Mouse (Mus musculus): Measurements from ENCODE around the gene Lrsam1. TPM values are rescaled to one million over a fixed set of nuclear protein-coding genes. Genes with fewer than 3 reads are reported as not detected.

The Lrsam1 gene
- polyA plus RNA-seq, 1 experiment from 2014 or later, result 7.4 TPM

GRCm38 (mm10) chr2:32963544-32963943 lies 2.1 kb upstream of the Lrsam1 start:
- peak overlapping the region; percentile 61 for H3K4me2 ChIP-seq (ENCODE audit: low read length)
- peaks cover 32% of the 10 kb centered on the region for H3K36me3 ChIP-seq (ENCODE audit: control insufficient read depth, insufficient read depth, low read length)
- no peak for ATAC-seq (ENCODE audit: insufficient number of reproducible peaks, insufficient read depth, low FRiP score, low read depth)
- WGBS, result 69% methylated on average over 4 of the region's 4 CpGs
- no peaks in the 10 kb centered on the region for H3K27me3 ChIP-seq (ENCODE audit: control insufficient read depth, insufficient read depth, low read length)
- H3K9ac ChIP-seq (ENCODE audit: low read length), result peak overlapping the region; percentile 72
- H3K4me1 ChIP-seq (ENCODE audit: control insufficient read depth in 2 of 2, insufficient read depth in 2 of 2, low read length in 2 of 2), result peaks cover 21 to 35% of the 10 kb centered on the region in 2 experiments
- H3K9me3 ChIP-seq (ENCODE audit: control insufficient read depth, low read length), result no peaks in the 10 kb centered on the region
- H3K4me3 ChIP-seq (ENCODE audit: control insufficient read depth in 1 of 2, insufficient read depth in 1 of 2, low read depth in 1 of 2, low read length in 2 of 2), result peak overlapping the region in 1 of 2 experiments; percentile 54; a peak in 1 of 4 replicates
- H3K27ac ChIP-seq (replicated peaks in 1 of 2; ENCODE audit: control insufficient read depth in 1 of 2, insufficient read depth in 1 of 2, low read depth in 2 of 2, low read length in 2 of 2), result 0 out of 4 replicates have a peak overlapping the region, but pooled peaks of 1 of the 2 experiments have one; percentile 11

GRCm38 (mm10) chr2:32962875-32963220 lies 1.4 kb upstream of the Lrsam1 start:
- no peak for ATAC-seq (ENCODE audit: insufficient number of reproducible peaks, insufficient read depth, low FRiP score, low read depth)
- WGBS, result 7% methylated on average over 9 of the region's 9 CpGs
- H3K4me1 ChIP-seq (ENCODE audit: control insufficient read depth in 2 of 2, insufficient read depth in 2 of 2, low read length in 2 of 2), result peaks cover 15 to 28% of the 10 kb centered on the region in 2 experiments

GRCm38 (mm10) chr2:32962062-32962874 lies 854 bp upstream of the Lrsam1 start:
- Histone ChIP-seq H3K36me3 (ENCODE audit: control insufficient read depth, insufficient read depth, low read length) (peaks cover 41% of the 10 kb centered on the region), H3K4me3 (ENCODE audit: control insufficient read depth in 1 of 2, insufficient read depth in 1 of 2, low read depth in 1 of 2, low read length in 2 of 2) (peak overlapping the region; percentile 54 to 72), H3K9ac (ENCODE audit: low read length) (peak overlapping the region; percentile 72), H3K27ac (replicated peaks in 1 of 2; ENCODE audit: control insufficient read depth in 1 of 2, insufficient read depth in 1 of 2, low read depth in 2 of 2, low read length in 2 of 2) (peak overlapping the region; percentile 45 to 77), H3K27me3 (ENCODE audit: control insufficient read depth, insufficient read depth, low read length) (no peaks in the 10 kb centered on the region), H3K4me1 (ENCODE audit: control insufficient read depth in 2 of 2, insufficient read depth in 2 of 2, low read length in 2 of 2) (peaks cover 11 to 24% of the 10 kb centered on the region in 2 experiments), H3K9me3 (ENCODE audit: control insufficient read depth, low read length) (no peaks in the 10 kb centered on the region), H3K4me2 (ENCODE audit: low read length) (peak overlapping the region; percentile 61)
- 0 out of 2 replicates have a peak, but pooled peaks have one; percentile 6 for ATAC-seq (ENCODE audit: insufficient number of reproducible peaks, insufficient read depth, low FRiP score, low read depth)
- WGBS, result under 1% methylated on average over 33 of the region's 33 CpGs

More at GRCm38 (mm10) chr2:32962875-32963220, 1.4 kb upstream of the Lrsam1 start:
- Histone ChIP-seq H3K4me2 (ENCODE audit: low read length) (peak overlapping the region; percentile 61), H3K9ac (ENCODE audit: low read length) (peak overlapping the region; percentile 72), H3K27me3 (ENCODE audit: control insufficient read depth, insufficient read depth, low read length) (no peaks in the 10 kb centered on the region), H3K36me3 (ENCODE audit: control insufficient read depth, insufficient read depth, low read length) (peaks cover 36% of the 10 kb centered on the region), H3K9me3 (ENCODE audit: control insufficient read depth, low read length) (no peaks in the 10 kb centered on the region), H3K27ac (replicated peaks in 1 of 2; ENCODE audit: control insufficient read depth in 1 of 2, insufficient read depth in 1 of 2, low read depth in 2 of 2, low read length in 2 of 2) (peak overlapping the region; percentile 45 to 77; a peak in 1 of 4 replicates), H3K4me3 (ENCODE audit: control insufficient read depth in 1 of 2, insufficient read depth in 1 of 2, low read depth in 1 of 2, low read length in 2 of 2) (peak overlapping the region; percentile 54 to 72)

GRCm38 (mm10) chr2:32960273-32960672 lies 1.1 kb downstream of the Lrsam1 start:
- H3K4me2 ChIP-seq (ENCODE audit: low read length), result peak overlapping the region; percentile 61
- H3K4me3 ChIP-seq (ENCODE audit: control insufficient read depth in 1 of 2, insufficient read depth in 1 of 2, low read depth in 1 of 2, low read length in 2 of 2), result no peak overlapping the region
- WGBS, result 85% methylated on average over 4 of the region's 4 CpGs
- no peaks in the 10 kb centered on the region for H3K27me3 ChIP-seq (ENCODE audit: control insufficient read depth, insufficient read depth, low read length)
- H3K27ac ChIP-seq (replicated peaks in 1 of 2; ENCODE audit: control insufficient read depth in 1 of 2, insufficient read depth in 1 of 2, low read depth in 2 of 2, low read length in 2 of 2), result no peak overlapping the region
- H3K4me1 ChIP-seq (ENCODE audit: control insufficient read depth in 2 of 2, insufficient read depth in 2 of 2, low read length in 2 of 2), result peaks cover 11 to 19% of the 10 kb centered on the region in 2 experiments
- peaks cover 61% of the 10 kb centered on the region for H3K36me3 ChIP-seq (ENCODE audit: control insufficient read depth, insufficient read depth, low read length)
- H3K9me3 ChIP-seq (ENCODE audit: control insufficient read depth, low read length), result no peaks in the 10 kb centered on the region
- H3K9ac ChIP-seq (ENCODE audit: low read length), result peak overlapping the region; percentile 72
- no peak for ATAC-seq (ENCODE audit: insufficient number of reproducible peaks, insufficient read depth, low FRiP score, low read depth)

- Histone ChIP-seq H3K36me3 (ENCODE audit: control insufficient read depth, insufficient read depth, low read length) (peaks cover 59% of the 10 kb centered on the region), H3K9me3 (ENCODE audit: control insufficient read depth, low read length) (0 out of 2 replicates have a peak, but pooled peaks cover 4% of the 10 kb centered on the region), H3K27ac (replicated peaks in 1 of 2; ENCODE audit: control insufficient read depth in 1 of 2, insufficient read depth in 1 of 2, low read depth in 2 of 2, low read length in 2 of 2) (no peak overlapping the region), H3K4me2 (ENCODE audit: low read length) (no peak overlapping the region), H3K4me3 (ENCODE audit: control insufficient read depth in 1 of 2, insufficient read depth in 1 of 2, low read depth in 1 of 2, low read length in 2 of 2) (no peak overlapping the region), H3K9ac (ENCODE audit: low read length) (no peak overlapping the region), H3K4me1 (ENCODE audit: control insufficient read depth in 2 of 2, insufficient read depth in 2 of 2, low read length in 2 of 2) (peaks cover 5 to 8% of the 10 kb centered on the region in 2 experiments; a peak in 3 of 4 replicates), H3K27me3 (ENCODE audit: control insufficient read depth, insufficient read depth, low read length) (no peaks in the 10 kb centered on the region)
- no peak for ATAC-seq (ENCODE audit: insufficient number of reproducible peaks, insufficient read depth, low FRiP score, low read depth)
- WGBS, result 44% methylated on average over 8 of the region's 8 CpGs
These were observed 4.1 kb downstream of the Lrsam1 start for GRCm38 (mm10) chr2:32957344-32957743.

GRCm38 (mm10) chr2:32954581-32954980 lies 6.8 kb downstream of the Lrsam1 start:
- H3K4me1 ChIP-seq (ENCODE audit: control insufficient read depth in 2 of 2, insufficient read depth in 2 of 2, low read length in 2 of 2), result no peaks in the 10 kb centered on the region
- ATAC-seq (ENCODE audit: insufficient number of reproducible peaks, insufficient read depth, low FRiP score, low read depth), result no peak
- H3K9ac ChIP-seq (ENCODE audit: low read length), result no peak overlapping the region
- 90% methylated on average over 2 of the region's 2 CpGs for WGBS
- no peak overlapping the region for H3K4me3 ChIP-seq (ENCODE audit: control insufficient read depth in 1 of 2, insufficient read depth in 1 of 2, low read depth in 1 of 2, low read length in 2 of 2)
- no peaks in the 10 kb centered on the region for H3K27me3 ChIP-seq (ENCODE audit: control insufficient read depth, insufficient read depth, low read length)
- peaks cover 76% of the 10 kb centered on the region for H3K36me3 ChIP-seq (ENCODE audit: control insufficient read depth, insufficient read depth, low read length)
- H3K27ac ChIP-seq (replicated peaks in 1 of 2; ENCODE audit: control insufficient read depth in 1 of 2, insufficient read depth in 1 of 2, low read depth in 2 of 2, low read length in 2 of 2), result no peak overlapping the region
- H3K9me3 ChIP-seq (ENCODE audit: control insufficient read depth, low read length), result 0 out of 2 replicates have a peak, but pooled peaks cover 4% of the 10 kb centered on the region
- H3K4me2 ChIP-seq (ENCODE audit: low read length), result no peak overlapping the region

- H3K36me3 ChIP-seq (ENCODE audit: control insufficient read depth, insufficient read depth, low read length), result peaks cover 81% of the 10 kb centered on the region
- WGBS, result 91% methylated on average over 11 of the region's 11 CpGs
These were observed 14.0 kb downstream of the Lrsam1 start for GRCm38 (mm10) chr2:32947454-32947853.

More at GRCm38 (mm10) chr2:32947454-32947853, 14.0 kb downstream of the Lrsam1 start:
- no peak overlapping the region for H3K27ac ChIP-seq (replicated peaks in 1 of 2; ENCODE audit: control insufficient read depth in 1 of 2, insufficient read depth in 1 of 2, low read depth in 2 of 2, low read length in 2 of 2)
- no peaks in the 10 kb centered on the region for H3K9me3 ChIP-seq (ENCODE audit: control insufficient read depth, low read length)
- H3K4me1 ChIP-seq (ENCODE audit: control insufficient read depth in 2 of 2, insufficient read depth in 2 of 2, low read length in 2 of 2), result no peaks in the 10 kb centered on the region
- no peak for ATAC-seq (ENCODE audit: insufficient number of reproducible peaks, insufficient read depth, low FRiP score, low read depth)
- no peak overlapping the region for H3K4me3 ChIP-seq (ENCODE audit: control insufficient read depth in 1 of 2, insufficient read depth in 1 of 2, low read depth in 1 of 2, low read length in 2 of 2)
- no peak overlapping the region for H3K4me2 ChIP-seq (ENCODE audit: low read length)
- no peaks in the 10 kb centered on the region for H3K27me3 ChIP-seq (ENCODE audit: control insufficient read depth, insufficient read depth, low read length)
- H3K9ac ChIP-seq (ENCODE audit: low read length), result no peak overlapping the region
